Mouse (Mus musculus) MEL (cell line): ENCODE results near the gene Galnt5. TPM values are rescaled to one million over a fixed set of nuclear protein-coding genes. Genes with fewer than 3 reads are reported as not detected.

ENCODE experiments used
- DNase-seq: peaks from one replicate; pipeline ENCODE4 v3.0.0; 2011; ENCODE audit warnings: low read depth, low spot score
- H3K27ac ChIP-seq: 2 replicates; pipeline ENCODE4 v1.5.1; 2012; ENCODE audit warnings: low read depth, mild to moderate bottlenecking, control low read depth, low read length, moderate library complexity; ENCODE audit not compliant: control insufficient read depth
- H3K27me3 ChIP-seq, 2 experiments: fragments of 150-350 bp in 1 of 2; sonication (generic) in 1 of 2; 2 replicates each; pipeline ENCODE4 v1.6.1; 2012; ENCODE audit warnings: low read length in 2 of 2, mild to moderate bottlenecking in 2 of 2, improper control_type of control experiment in 1 of 2, moderate library complexity in 1 of 2; ENCODE audit not compliant: insufficient read depth in 2 of 2, control insufficient read depth in 1 of 2
- H3K36me3 ChIP-seq, 2 experiments: 2 replicates each; pipeline ENCODE4 v1.6.1; 2012 to 2014; ENCODE audit warnings: low read length in 2 of 2, improper control_type of control experiment in 1 of 2, inconsistent platforms in 1 of 2, mild to moderate bottlenecking in 1 of 2; ENCODE audit not compliant: insufficient read depth in 2 of 2, control insufficient read depth in 1 of 2
- H3K4me1 ChIP-seq, 2 experiments: fragments of 150-350 bp in 1 of 2; sonication (generic) in 1 of 2; 2 replicates each; pipeline ENCODE4 v1.6.1; 2012; ENCODE audit warnings: low read length in 2 of 2, improper control_type of control experiment in 1 of 2, mild to moderate bottlenecking in 1 of 2; ENCODE audit not compliant: insufficient read depth in 2 of 2, control insufficient read depth in 1 of 2
- H3K4me3 ChIP-seq, 2 experiments: fragments of 150-350 bp in 1 of 2; sonication (generic) in 1 of 2; 2 replicates each; pipeline ENCODE4 v1.5.1; 2012; ENCODE audit warnings: low read depth in 2 of 2, low read length in 2 of 2, mild to moderate bottlenecking in 2 of 2, moderate library complexity in 2 of 2, control low read depth in 1 of 2, improper control_type of control experiment in 1 of 2; ENCODE audit not compliant: control insufficient read depth in 1 of 2, insufficient read depth in 1 of 2
- H3K79me2 ChIP-seq: 2 replicates; pipeline ENCODE4 v1.6.1; 2012; ENCODE audit warnings: mild to moderate bottlenecking, low read length, moderate library complexity; ENCODE audit not compliant: control insufficient read depth, poor library complexity, insufficient read depth
- H3K9ac ChIP-seq: 2 replicates; pipeline ENCODE4 v1.6.1; 2012; ENCODE audit warnings: low read depth, mild to moderate bottlenecking, control low read depth, low read length, moderate library complexity; ENCODE audit not compliant: control insufficient read depth, poor library complexity, severe bottlenecking
- H3K9me3 ChIP-seq: fragments of 150-350 bp; sonication (generic); replicated peaks from 2 replicates; pipeline ENCODE4 v1.6.1; 2012; ENCODE audit warnings: mild to moderate bottlenecking, low read length, improper control_type of control experiment, moderate library complexity; ENCODE audit not compliant: insufficient read depth
- BHLHE40 ChIP-seq: IDR thresholded peaks from 2 replicates; pipeline ENCODE4 v1.6.1; 2012; ENCODE audit warnings: low read depth, mild to moderate bottlenecking, inconsistent platforms, low read length, improper control_type of control experiment, borderline replicate concordance
- CHD1 ChIP-seq: IDR thresholded peaks from 2 replicates; pipeline ENCODE4 v1.6.1; 2012; ENCODE audit warnings: low read depth, mild to moderate bottlenecking, inconsistent platforms, low read length, improper control_type of control experiment
- CHD2 ChIP-seq: IDR thresholded peaks from 2 replicates; pipeline ENCODE4 v1.6.1; 2011; ENCODE audit warnings: low read length, improper control_type of control experiment
- E2F4 ChIP-seq: IDR thresholded peaks from 2 replicates; pipeline ENCODE4 v1.6.1; 2011; ENCODE audit warnings: low read depth, low read length, improper control_type of control experiment, borderline replicate concordance
- ELF1 ChIP-seq: IDR thresholded peaks from 2 replicates; pipeline ENCODE4 v1.6.1; 2014; ENCODE audit warnings: low read depth, mild to moderate bottlenecking, inconsistent platforms, low read length, improper control_type of control experiment, moderate library complexity
- EP300 ChIP-seq, 2 experiments: IDR thresholded peaks; 2 replicates each; pipeline ENCODE4 v1.6.1; 2011; ENCODE audit warnings: improper control_type of control experiment in 2 of 2, low read length in 2 of 2, low read depth in 1 of 2, mild to moderate bottlenecking in 1 of 2
- ETS1 ChIP-seq: IDR thresholded peaks from 2 replicates; pipeline ENCODE4 v1.6.1; 2012; ENCODE audit warnings: low read depth, mild to moderate bottlenecking, inconsistent platforms, low read length, improper control_type of control experiment, moderate library complexity
- JUND ChIP-seq: IDR thresholded peaks from 2 replicates; pipeline ENCODE4 v1.6.1; 2011; ENCODE audit warnings: low read depth, mild to moderate bottlenecking, improper control_type of control experiment, low read length
- MAX ChIP-seq: IDR thresholded peaks from 2 replicates; pipeline ENCODE4 v1.6.1; 2011; ENCODE audit warnings: low read length, improper control_type of control experiment
- MEF2A ChIP-seq: IDR thresholded peaks from 2 replicates; pipeline ENCODE4 v1.6.1; 2014; ENCODE audit warnings: low read depth, mild to moderate bottlenecking, inconsistent platforms, low read length, improper control_type of control experiment; ENCODE audit not compliant: poor library complexity, insufficient replicate concordance, severe bottlenecking; ENCODE audit errors: extremely low read depth
- MXI1 ChIP-seq: IDR thresholded peaks from 2 replicates; pipeline ENCODE4 v1.6.1; 2011; ENCODE audit warnings: mild to moderate bottlenecking, low read depth, low read length, improper control_type of control experiment
- NRF1 ChIP-seq: IDR thresholded peaks from 2 replicates; pipeline ENCODE4 v1.6.1; 2014; ENCODE audit warnings: low read depth, mild to moderate bottlenecking, inconsistent platforms, low read length, improper control_type of control experiment, moderate library complexity; ENCODE audit not compliant: poor library complexity, insufficient read depth, severe bottlenecking
- POLR2A ChIP-seq, 2 experiments: IDR thresholded peaks; 2 replicates each; pipeline ENCODE4 v1.6.1; 2011 to 2012; ENCODE audit warnings: low read length in 2 of 2, mild to moderate bottlenecking in 2 of 2, control low read depth in 1 of 2, improper control_type of control experiment in 1 of 2, low read depth in 1 of 2, moderate library complexity in 1 of 2; ENCODE audit not compliant: control insufficient read depth in 1 of 2, insufficient read depth in 1 of 2, poor library complexity in 1 of 2
- POLR2AphosphoS2 ChIP-seq: IDR thresholded peaks from 2 replicates; pipeline ENCODE4 v1.6.1; 2011; ENCODE audit warnings: low read length, improper control_type of control experiment
- RCOR1 ChIP-seq: IDR thresholded peaks from 2 replicates; pipeline ENCODE4 v1.6.1; 2012; ENCODE audit warnings: low read depth, mild to moderate bottlenecking, inconsistent platforms, low read length, improper control_type of control experiment
- TBP ChIP-seq: IDR thresholded peaks from 2 replicates; pipeline ENCODE4 v1.8.0; 2011; ENCODE audit warnings: low read depth, low read length, improper control_type of control experiment
- TCF12 ChIP-seq: IDR thresholded peaks from 2 replicates; pipeline ENCODE4 v1.6.1; 2014; ENCODE audit warnings: low read depth, mild to moderate bottlenecking, inconsistent platforms, low read length, improper control_type of control experiment, moderate library complexity
- UBTF ChIP-seq: IDR thresholded peaks from 2 replicates; pipeline ENCODE4 v1.6.1; 2012; ENCODE audit warnings: low read depth, mild to moderate bottlenecking, inconsistent platforms, low read length, improper control_type of control experiment, moderate library complexity, borderline replicate concordance; ENCODE audit not compliant: insufficient read depth
- USF1 ChIP-seq: IDR thresholded peaks from 2 replicates; pipeline ENCODE4 v1.6.1; 2014; ENCODE audit warnings: low read depth, mild to moderate bottlenecking, inconsistent platforms, low read length, improper control_type of control experiment, moderate library complexity
- ZMIZ1 ChIP-seq: IDR thresholded peaks from 2 replicates; pipeline ENCODE4 v1.6.1; 2012; ENCODE audit warnings: low read depth, mild to moderate bottlenecking, inconsistent platforms, low read length, improper control_type of control experiment, moderate library complexity
- polyA plus RNA-seq, 2 experiments: library from polyadenylated mRNA; stranded (reverse) in 1 of 2; unstranded in 1 of 2; fragments of >175 nt in 1 of 2; fragments of >200 nt in 1 of 2; gene quantifications; 2 replicates each; pipeline versions ENCODE4 v1.2.1 to v1.2.4; 2012; ENCODE audit warnings: low replicate concordance in 2 of 2, low read depth in 1 of 2; ENCODE audit not compliant: insufficient read length in 2 of 2, insufficient read depth in 1 of 2, missing spikeins in 1 of 2
- total RNA-seq: library from RNA; depleted of rRNA; stranded (reverse); fragments of 300-350 nt; gene quantifications from 2 replicates; pipeline ENCODE4 v1.2.3, GENCODE M21; 2012

Galnt5 gene
- total and polyA plus RNA-seq, 3 experiments, result not detected

DNA sequence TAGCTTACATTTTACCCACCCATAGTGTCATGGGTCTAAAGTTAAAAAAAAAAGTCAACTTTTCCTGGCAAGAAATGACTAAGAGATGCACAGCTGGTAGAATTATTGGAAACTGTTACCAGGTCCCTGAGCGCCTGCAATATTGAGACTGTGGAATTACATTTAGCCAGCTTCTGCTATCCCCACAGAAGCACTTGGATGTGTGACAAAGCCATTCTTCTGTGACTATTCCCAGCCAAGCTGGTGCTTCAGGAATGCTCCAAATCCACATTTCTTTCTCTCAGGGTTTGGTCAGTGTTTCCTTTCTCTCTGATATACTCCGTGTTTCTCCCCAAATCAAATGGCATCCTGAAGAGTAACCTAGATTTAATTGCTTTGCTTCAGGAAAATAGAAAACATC lies 6.6 kb upstream of the Galnt5 start:
- Histone ChIP-seq H3K27ac (no peak overlapping the region), H3K36me3 (no peaks in the 10 kb centered on the region), H3K4me1 (no peaks in the 10 kb centered on the region), H3K4me3 (no peak overlapping the region), H3K9ac (no peak overlapping the region), H3K9me3 (no peaks in the 10 kb centered on the region), H3K27me3 (no peaks in the 10 kb centered on the region), H3K79me2 (no peaks in the 10 kb centered on the region)
- DNase-seq, result no peak
- no peak for TF ChIP-seq UBTF
- no peak for TF ChIP-seq JUND
- TF ChIP-seq CHD2, result no peak
- no peak for TF ChIP-seq RCOR1
- no peak for TF ChIP-seq ETS1
- TF ChIP-seq MXI1, result no peak

DNA sequence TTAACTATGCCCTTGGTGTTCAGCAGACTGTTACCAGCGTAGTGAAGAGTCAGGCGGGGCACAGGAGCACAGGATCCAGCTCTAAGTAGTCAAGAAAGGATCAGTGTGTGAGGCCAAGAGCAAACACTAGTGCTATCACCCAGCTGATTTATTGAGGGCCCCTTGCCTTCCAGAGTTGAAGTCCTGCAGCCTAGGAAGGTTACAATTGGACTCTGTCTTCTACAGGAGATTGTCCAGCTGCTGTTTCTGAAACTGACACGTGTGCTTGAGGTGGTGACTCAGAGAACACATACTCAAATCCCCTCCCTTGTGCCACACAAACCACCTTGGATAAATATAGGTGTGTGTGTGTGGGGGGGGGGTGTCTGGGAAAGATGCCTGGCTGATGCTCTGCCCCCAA lies 3.8 kb downstream of the Galnt5 start:
- Histone ChIP-seq H3K27ac (no peak overlapping the region), H3K9me3 (no peaks in the 10 kb centered on the region), H3K4me1 (no peaks in the 10 kb centered on the region), H3K27me3 (no peaks in the 10 kb centered on the region), H3K9ac (no peak overlapping the region), H3K36me3 (no peaks in the 10 kb centered on the region)
- DNase-seq, result no peak
- TF ChIP-seq POLR2AphosphoS2 (no peak), TBP (no peak), BHLHE40 (no peak), CHD2 (no peak), MXI1 (no peak), TCF12 (no peak), MEF2A (no peak), POLR2A (IDR thresholded peaks at IDR 0.05; ENCODE audit: control insufficient read depth in 1 of 2, insufficient read depth in 1 of 2, low read depth in 1 of 2, low read length in 2 of 2, poor library complexity in 1 of 2) (no peak), ZMIZ1 (no peak), USF1 (no peak), CHD1 (no peak), RCOR1 (no peak), EP300 (IDR thresholded peaks at IDR 0.05; ENCODE audit: low read depth in 1 of 2, low read length in 2 of 2) (no peak), MAX (no peak), ETS1 (no peak), NRF1 (no peak), E2F4 (no peak), ELF1 (no peak)
- TF ChIP-seq, all 39 proteins: peak for 0
- no peak overlapping the region for H3K4me3 ChIP-seq
- no peaks in the 10 kb centered on the region for H3K79me2 ChIP-seq
